Mouse (Mus musculus): ENCODE data around the gene Tspan2. TPM values are rescaled to one million over a fixed set of nuclear protein-coding genes. Genes with fewer than 3 reads are reported as not detected.

The Tspan2 gene
- polyA plus RNA-seq (2015; fragmentation: Nextera tagmentation; extraction: Ambion mirVana), result 3.6 and 5.3 TPM in 2 replicates

GRCm38 (mm10) chr3:102734313-102735030 is at the start of gene Tspan2:
Gene Tspan2, plus strand, starts transcription at chr3:102734529.

DNA sequence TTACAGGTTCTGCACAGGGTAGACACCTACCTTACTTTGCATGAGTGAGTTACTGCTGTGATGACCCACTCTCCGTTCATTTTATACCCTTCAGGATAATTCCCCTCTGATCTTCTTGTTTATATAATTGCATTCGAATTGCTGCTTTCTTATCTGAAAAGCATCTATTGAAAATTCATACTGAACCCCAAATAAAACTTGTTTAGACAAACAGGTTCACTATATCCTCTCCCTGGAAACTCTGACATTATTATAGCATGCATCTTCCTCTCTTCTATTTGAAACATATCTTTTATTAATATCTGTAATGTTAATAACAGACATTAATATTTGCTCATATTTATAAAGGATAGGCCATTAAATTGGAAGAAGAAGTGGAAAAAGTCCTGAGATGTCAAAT is 48.3 kb downstream of the Tspan2 start, which contains the start of gene Tshb:
TSS of gene Tshb (minus strand) at position 101 of the 400 bp plus-strand sequence.

Other genes starting within 250 kb of the Tspan2 start
- 0.10 and 0.11 TPM in 2 replicates for gene Tshb, start 48.2 kb downstream of the Tspan2 start, polyA plus RNA-seq (2015; fragmentation: Nextera tagmentation; extraction: Ambion mirVana)
- not detected in 2 replicates for gene Sycp1, start 201.6 kb downstream of the Tspan2 start, polyA plus RNA-seq (2015; fragmentation: Nextera tagmentation; extraction: Ambion mirVana)
- not detected in 2 replicates for gene Nr1h5, start 229.6 kb downstream of the Tspan2 start, polyA plus RNA-seq (2015; fragmentation: Nextera tagmentation; extraction: Ambion mirVana)